Mouse (Mus musculus) neutrophil, adult 83 days (primary cell): Measurements from ENCODE around the gene Tmem39b. TPM values are rescaled to one million over a fixed set of nuclear protein-coding genes. Genes with fewer than 3 reads are reported as not detected.

ENCODE experiments used
- total RNA-seq, 2 experiments: library from RNA; stranded (reverse); gene quantifications; one replicate each; pipeline ENCODE4 v1.2.4; 2023

The Tmem39b gene
- 1 to 10 TPM; 8.2 to 8.7 TPM for total RNA-seq

GRCm38 (mm10) chr4:129696158-129696985 is at the start of gene Tmem39b:
TSS of gene Tmem39b (minus strand) at chr4:129696838.

GRCm38 (mm10) chr4:129742232-129743009 is 45.8 kb upstream of the Tmem39b start, which contains the start of gene Khdrbs1:
TSS of gene Khdrbs1 (minus strand) at chr4:129742303.

GRCm38 (mm10) chr4:129672083-129672877 is 24.4 kb downstream of the Tmem39b start, which contains the start of gene Kpna6:
TSS of gene Kpna6 (minus strand) at chr4:129672767.

GRCm38 (mm10) chr4:129640638-129641467 is 55.8 kb downstream of the Tmem39b start, which contains the start of gene Txlna:
TSS of gene Txlna (minus strand) at chr4:129641065.

Other genes starting within 250 kb of the Tmem39b start
- gene Bsdc1, start 235.3 kb downstream of the Tmem39b start, total RNA-seq: 10 to 100 TPM; 73.9 to 76.4 TPM
- not detected for gene Tssk3, start 205.8 kb downstream of the Tmem39b start, total RNA-seq
- gene Fam229a, start 205.6 kb downstream of the Tmem39b start, total RNA-seq: not detected
- 10 to 100 TPM; 73.7 to 85.8 TPM for gene Marcksl1, start 183.3 kb downstream of the Tmem39b start, total RNA-seq
- gene Hdac1, start 154.1 kb downstream of the Tmem39b start, total RNA-seq: 10 to 100 TPM; 68.9 to 73.8 TPM
- 1 to 10 TPM; 1.3 TPM for gene Lck, start 123.2 kb downstream of the Tmem39b start, total RNA-seq
- not detected for gene Fam167b, start 118.3 kb downstream of the Tmem39b start, total RNA-seq
- 10 to 100 TPM; 76.4 to 85.4 TPM for gene Eif3i, start 96.2 kb downstream of the Tmem39b start, total RNA-seq
- 10 to 100 TPM; 78.3 to 78.5 TPM for gene Tmem234, start 96.2 kb downstream of the Tmem39b start, total RNA-seq
- gene Dcdc2b, start 82.6 kb downstream of the Tmem39b start, total RNA-seq: not detected
- 10 to 100 TPM in 1 of 2 experiments, 1 to 10 TPM in 1; 7.5 to 13.6 TPM for gene Iqcc, start 77.7 kb downstream of the Tmem39b start, total RNA-seq
- 10 to 100 TPM; 36.0 to 41.1 TPM for gene Ccdc28b, start 72.9 kb downstream of the Tmem39b start, total RNA-seq
- 10 to 100 TPM; 35.2 to 37.9 TPM for gene Txlna, start 55.8 kb downstream of the Tmem39b start, total RNA-seq
- gene Kpna6, start 24.1 kb downstream of the Tmem39b start, total RNA-seq: 10 to 100 TPM; 24.2 to 25.3 TPM
- gene Khdrbs1, start 45.5 kb upstream of the Tmem39b start, total RNA-seq: 10 to 100 TPM; 73.2 to 73.4 TPM
- gene Ptp4a2, start 114.4 kb upstream of the Tmem39b start, total RNA-seq: 100 to 1,000 TPM; 150 to 170 TPM
- gene Spocd1, start 232.4 kb upstream of the Tmem39b start, total RNA-seq: under 1 TPM; 0.31 to 0.38 TPM